Mouse (Mus musculus) cerebellum, adult 9-10 months (tissue): ENCODE measurements around the gene Gm8994.
"Not testable (repeated sequence)": the region's sequence is repeated elsewhere in the genome, so short reads cannot be mapped to it uniquely, and the experiment has no call there.

ENCODE experiments used
- DNase-seq: peaks from one replicate; pipeline ENCODE4 v3.0.0; 2022

Gene Gm8994

GRCm38 (mm10) chr6:136327239-136327638, at the start of gene Gm8994:
Gene Gm8994, plus strand, starts transcription at chr6:136327539.
- not testable (repeated sequence) for DNase-seq

GRCm38 (mm10) chr6:136277685-136278084, 49.7 kb upstream of the Gm8994 start:
- DNase-seq, result no peak

- DNase-seq, result no peak
Measured at GRCm38 (mm10) chr6:136284565-136284964, 42.8 kb upstream of the Gm8994 start.

- DNase-seq, result no peak
Measured at GRCm38 (mm10) chr6:136286180-136286579, 41.2 kb upstream of the Gm8994 start.

GRCm38 (mm10) chr6:136286589-136286988, 40.8 kb upstream of the Gm8994 start:
- no peak for DNase-seq

GRCm38 (mm10) chr6:136291424-136291823, 35.9 kb upstream of the Gm8994 start:
- DNase-seq, result no peak

- no peak for DNase-seq
Measured at GRCm38 (mm10) chr6:136291951-136292714, 35.2 kb upstream of the Gm8994 start.

- no peak for DNase-seq
Measured at GRCm38 (mm10) chr6:136293700-136294099, 33.6 kb upstream of the Gm8994 start.

GRCm38 (mm10) chr6:136295821-136296220, 31.5 kb upstream of the Gm8994 start:
- no peak for DNase-seq

- no peak for DNase-seq
Measured at GRCm38 (mm10) chr6:136296251-136296650, 31.1 kb upstream of the Gm8994 start.

- DNase-seq, result no peak
Measured at GRCm38 (mm10) chr6:136303514-136303913, 23.8 kb upstream of the Gm8994 start.

- DNase-seq, result no peak
Measured at GRCm38 (mm10) chr6:136304369-136304988, 22.9 kb upstream of the Gm8994 start.

- DNase-seq, result no peak
Measured at GRCm38 (mm10) chr6:136309487-136309886, 17.9 kb upstream of the Gm8994 start.

- DNase-seq, result not testable (repeated sequence)
Measured at GRCm38 (mm10) chr6:136328416-136328815, 1.1 kb downstream of the Gm8994 start.

GRCm38 (mm10) chr6:136340669-136341068, 13.3 kb downstream of the Gm8994 start:
- no peak for DNase-seq

GRCm38 (mm10) chr6:136341093-136341492, 13.8 kb downstream of the Gm8994 start:
- no peak for DNase-seq

- DNase-seq, result no peak
Measured at GRCm38 (mm10) chr6:136343868-136344267, 16.5 kb downstream of the Gm8994 start.

- no peak for DNase-seq
Measured at GRCm38 (mm10) chr6:136345034-136345433, 17.7 kb downstream of the Gm8994 start.

GRCm38 (mm10) chr6:136345641-136346040, 18.3 kb downstream of the Gm8994 start:
- no peak for DNase-seq

GRCm38 (mm10) chr6:136347053-136347452, 19.7 kb downstream of the Gm8994 start:
- no peak for DNase-seq

- DNase-seq, result no peak
Measured at GRCm38 (mm10) chr6:136347631-136348030, 20.3 kb downstream of the Gm8994 start.

- peak; percentile 70 for DNase-seq
Measured at GRCm38 (mm10) chr6:136353399-136354184, 26.3 kb downstream of the Gm8994 start.

GRCm38 (mm10) chr6:136358471-136358870, 31.1 kb downstream of the Gm8994 start:
- no peak for DNase-seq

- DNase-seq, result no peak
Measured at GRCm38 (mm10) chr6:136363313-136363712, 36.0 kb downstream of the Gm8994 start.
